Mouse (Mus musculus) limb, embryonic 14.5 days (tissue): Measurements from ENCODE around the gene Arhgap11a. TPM values are rescaled to one million over a fixed set of nuclear protein-coding genes. Genes with fewer than 3 reads are reported as not detected.

ENCODE experiments used
- ATAC-seq: fragments of 200-750 bp; cut with Nextera tagmentation; 2 replicates; pipeline ENCODE4 v1.8.0; 2017; ENCODE audit warnings: low read depth, moderate number of reproducible peaks, moderate TSS enrichment; ENCODE audit not compliant: low FRiP score
- DNase-seq: peaks from one replicate; pipeline ENCODE4 v3.0.0-alpha.2; 2015; ENCODE audit warnings: low spot score
- H3K27ac ChIP-seq: fragments of 300-500 bp; sonication (generic); replicated peaks from 2 replicates; pipeline ENCODE4 v1.5.1; 2014; ENCODE audit warnings: low read depth, mild to moderate bottlenecking, low read length, moderate library complexity, mixed read lengths
- H3K27me3 ChIP-seq: fragments of 300-500 bp; sonication (generic); 2 replicates; pipeline ENCODE4 v1.6.1; 2014; ENCODE audit warnings: low read length, mixed read lengths; ENCODE audit not compliant: control insufficient read depth, insufficient read depth
- H3K36me3 ChIP-seq: fragments of 300-500 bp; sonication (generic); 2 replicates; pipeline ENCODE4 v1.6.1; 2014; ENCODE audit warnings: mild to moderate bottlenecking, low read length, moderate library complexity, mixed read lengths; ENCODE audit not compliant: control insufficient read depth, insufficient read depth
- H3K4me1 ChIP-seq: fragments of 300-500 bp; sonication (generic); 2 replicates; pipeline ENCODE4 v1.6.1; 2014; ENCODE audit warnings: antibody characterized with exemption, low read length, mixed read lengths; ENCODE audit not compliant: control insufficient read depth, insufficient read depth
- H3K4me2 ChIP-seq: fragments of 300-500 bp; sonication (generic); replicated peaks from 2 replicates; pipeline ENCODE4 v1.6.1; 2014; ENCODE audit warnings: low read depth, mild to moderate bottlenecking, low read length, moderate library complexity; ENCODE audit not compliant: severe bottlenecking
- H3K4me3 ChIP-seq: fragments of 300-500 bp; sonication (generic); replicated peaks from 2 replicates; pipeline ENCODE4 v1.5.1; 2014; ENCODE audit warnings: low read length
- H3K9ac ChIP-seq: fragments of 300-500 bp; sonication (generic); 2 replicates; pipeline ENCODE4 v1.6.1; 2014; ENCODE audit warnings: mild to moderate bottlenecking, low read depth, low read length, moderate library complexity; ENCODE audit not compliant: severe bottlenecking
- H3K9me3 ChIP-seq: fragments of 300-500 bp; sonication (generic); 2 replicates; pipeline ENCODE4 v1.6.1; 2016; ENCODE audit warnings: low read length; ENCODE audit not compliant: control insufficient read depth
- POLR2A ChIP-seq: fragments of 200-500 bp; IDR thresholded peaks from 2 replicates; pipeline ENCODE4 v1.8.0; 2012; ENCODE audit warnings: inconsistent platforms, mild to moderate bottlenecking, moderate library complexity, borderline replicate concordance; ENCODE audit not compliant: insufficient read depth, insufficient read length; ENCODE audit errors: extremely low read depth
- WGBS: fragments of 180-500 bp; shearing (Covaris S2); extraction: QIAGEN DNeasy Blood & Tissue Kit; methylation state at CpG from one replicate; pipeline ENCODE4 v1.1.7; 2014; 5-methylcytosine and 5-hydroxymethylcytosine counted together
- polyA plus RNA-seq, 2 experiments: library from polyadenylated mRNA; depleted of rRNA in 1 of 2; stranded (reverse) in 1 of 2; unstranded in 1 of 2; fragments of >200 nt; fragmentation: Nextera tagmentation in 1 of 2; extraction: Ambion mirVana in 1 of 2; gene quantifications; 2 replicates each; pipeline versions ENCODE4 v1.2.1 to v1.2.3; 2012 to 2014

Arhgap11a gene
- polyA plus RNA-seq, 2 experiments: 4.2 to 23.5 TPM

GRCm38 (mm10) chr2:113800846-113801245 lies 47.6 kb downstream of the Arhgap11a start:
- no peaks in the 10 kb centered on the region for H3K27me3 ChIP-seq
- no peak for DNase-seq
- no peak overlapping the region for H3K4me3 ChIP-seq
- no peak for TF ChIP-seq POLR2A
- H3K4me1 ChIP-seq: no peaks in the 10 kb centered on the region
- no peak for ATAC-seq
- H3K9me3 ChIP-seq: no peaks in the 10 kb centered on the region
- no peak overlapping the region for H3K9ac ChIP-seq
- WGBS: 37% methylated on average over 5 of the region's 5 CpGs
- H3K4me2 ChIP-seq: no peak overlapping the region
- H3K27ac ChIP-seq: no peak overlapping the region
- no peaks in the 10 kb centered on the region for H3K36me3 ChIP-seq

GRCm38 (mm10) chr2:113798605-113799004 lies 49.9 kb downstream of the Arhgap11a start:
- no peak overlapping the region for H3K4me2 ChIP-seq
- no peak overlapping the region for H3K9ac ChIP-seq
- no peak for TF ChIP-seq POLR2A
- no peaks in the 10 kb centered on the region for H3K36me3 ChIP-seq
- H3K27ac ChIP-seq: no peak overlapping the region
- DNase-seq (no peak), ATAC-seq (no peak)
- H3K27me3 ChIP-seq: no peaks in the 10 kb centered on the region
- H3K9me3 ChIP-seq: no peaks in the 10 kb centered on the region
- no peak overlapping the region for H3K4me3 ChIP-seq
- H3K4me1 ChIP-seq: no peaks in the 10 kb centered on the region
- WGBS: 47% methylated on average over 13 of the region's 13 CpGs

GRCm38 (mm10) chr2:113795186-113795585 lies 53.3 kb downstream of the Arhgap11a start:
- Histone ChIP-seq H3K4me3 (no peak overlapping the region), H3K9me3 (no peaks in the 10 kb centered on the region), H3K36me3 (no peaks in the 10 kb centered on the region), H3K4me1 (no peaks in the 10 kb centered on the region), H3K27me3 (no peaks in the 10 kb centered on the region), H3K9ac (no peak overlapping the region; the same call in 1 of the 2 replicates), H3K4me2 (no peak overlapping the region), H3K27ac (no peak overlapping the region)
- 43% methylated on average over 4 of the region's 4 CpGs for WGBS
- ATAC-seq: no peak
- DNase-seq: no peak
- TF ChIP-seq POLR2A: no peak

GRCm38 (mm10) chr2:113793521-113793920 lies 54.9 kb downstream of the Arhgap11a start:
- Histone ChIP-seq H3K4me2 (no peak overlapping the region), H3K4me1 (no peaks in the 10 kb centered on the region), H3K36me3 (no peaks in the 10 kb centered on the region), H3K27me3 (no peaks in the 10 kb centered on the region), H3K4me3 (no peak overlapping the region), H3K27ac (no peak overlapping the region), H3K9me3 (no peaks in the 10 kb centered on the region), H3K9ac (no peak overlapping the region)
- WGBS: 83% methylated on average over 3 of the region's 3 CpGs
- no peak for DNase-seq
- TF ChIP-seq POLR2A: no peak
- ATAC-seq: no peak

GRCm38 (mm10) chr2:113788821-113789387 lies 59.6 kb downstream of the Arhgap11a start:
- H3K4me1 ChIP-seq: no peaks in the 10 kb centered on the region
- no peak overlapping the region for H3K4me3 ChIP-seq
- TF ChIP-seq POLR2A: no peak
- no peak overlapping the region for H3K9ac ChIP-seq
- no peaks in the 10 kb centered on the region for H3K27me3 ChIP-seq
- H3K9me3 ChIP-seq: no peaks in the 10 kb centered on the region
- no peak overlapping the region for H3K27ac ChIP-seq
- no peak for DNase-seq
- no peaks in the 10 kb centered on the region for H3K36me3 ChIP-seq
- 86% methylated on average over 4 of the region's 4 CpGs for WGBS
- no peak for ATAC-seq
- H3K4me2 ChIP-seq: no peak overlapping the region

- no peaks in the 10 kb centered on the region for H3K4me1 ChIP-seq
- no peak overlapping the region for H3K4me3 ChIP-seq
- H3K36me3 ChIP-seq: no peaks in the 10 kb centered on the region
- H3K27me3 ChIP-seq: no peaks in the 10 kb centered on the region
- H3K27ac ChIP-seq: no peak overlapping the region
- H3K9me3 ChIP-seq: no peaks in the 10 kb centered on the region
- DNase-seq: no peak
- H3K4me2 ChIP-seq: no peak overlapping the region
- no peak overlapping the region for H3K9ac ChIP-seq
- 87% methylated on average over 4 of the region's 4 CpGs for WGBS
- no peak for TF ChIP-seq POLR2A
- no peak for ATAC-seq
Measured at GRCm38 (mm10) chr2:113787882-113788281, 60.6 kb downstream of the Arhgap11a start.
